Mouse (Mus musculus): ENCODE results near the gene Pard3b. TPM values are rescaled to one million over a fixed set of nuclear protein-coding genes. Genes with fewer than 3 reads are reported as not detected.

The Pard3b gene
- polyA plus RNA-seq, 1 experiment, result 0.12 TPM

DNA sequence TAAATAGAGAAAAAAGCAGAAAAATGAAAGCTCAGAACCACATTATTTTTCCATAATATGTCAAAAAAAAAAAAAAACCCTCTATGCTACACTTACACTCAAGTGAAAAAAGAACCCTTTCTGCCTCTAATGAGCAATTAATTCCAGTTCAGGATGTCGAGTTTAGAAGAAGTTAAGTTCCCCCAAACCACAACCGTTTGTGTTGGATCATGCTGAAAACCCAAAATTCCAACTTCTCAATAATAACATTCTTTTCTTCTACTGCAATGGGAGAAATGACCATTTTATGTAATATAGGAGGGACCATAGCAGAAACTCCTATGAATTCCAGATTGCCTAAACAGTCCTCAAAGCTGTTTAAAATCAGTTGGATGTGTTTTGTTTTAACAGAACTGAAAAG is 911.9 kb downstream of the Pard3b start:
- Histone ChIP-seq H3K4me3 (ENCODE audit: insufficient read depth, low read length) (no peak overlapping the region), H3K4me1 (ENCODE audit: control insufficient read depth, insufficient read depth, low read length) (peaks cover 2% of the 10 kb centered on the region; the same call in 1 of the 2 replicates), H3K27ac (ENCODE audit: insufficient read depth, low read depth, low read length) (no peak overlapping the region)
- TF ChIP-seq CTCF (IDR thresholded peaks at IDR 0.05; ENCODE audit: low read depth, low read length), result no peak
- TF ChIP-seq POLR2A (IDR thresholded peaks at IDR 0.05; ENCODE audit: borderline replicate concordance, low read depth, low read length), result no peak

DNA sequence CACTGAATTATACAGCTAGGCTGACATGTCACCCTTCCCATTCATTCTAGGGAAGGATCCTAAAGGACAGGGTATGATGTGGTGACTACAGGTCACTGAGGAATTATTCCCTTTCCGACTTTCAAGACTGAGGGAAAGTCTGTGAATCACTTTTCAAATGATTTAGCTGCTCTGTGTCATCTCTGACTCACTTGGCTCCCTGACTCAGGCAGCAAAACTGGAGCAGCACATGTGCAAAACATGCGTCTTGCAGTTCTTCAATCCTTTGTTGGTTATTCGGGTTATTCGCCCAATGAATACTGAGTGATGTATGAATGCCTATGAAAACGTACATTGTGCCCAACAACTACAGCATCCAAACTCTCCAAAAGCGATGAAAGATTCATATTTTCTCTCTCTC is 912.9 kb downstream of the Pard3b start:
- Histone ChIP-seq H3K4me3 (ENCODE audit: insufficient read depth, low read length) (no peak overlapping the region), H3K4me1 (ENCODE audit: control insufficient read depth, insufficient read depth, low read length) (peaks cover 2% of the 10 kb centered on the region; the same call in 1 of the 2 replicates), H3K27ac (ENCODE audit: insufficient read depth, low read depth, low read length) (no peak overlapping the region)
- TF ChIP-seq POLR2A (IDR thresholded peaks at IDR 0.05; ENCODE audit: borderline replicate concordance, low read depth, low read length), result no peak
- no peak for TF ChIP-seq CTCF (IDR thresholded peaks at IDR 0.05; ENCODE audit: low read depth, low read length)

DNA sequence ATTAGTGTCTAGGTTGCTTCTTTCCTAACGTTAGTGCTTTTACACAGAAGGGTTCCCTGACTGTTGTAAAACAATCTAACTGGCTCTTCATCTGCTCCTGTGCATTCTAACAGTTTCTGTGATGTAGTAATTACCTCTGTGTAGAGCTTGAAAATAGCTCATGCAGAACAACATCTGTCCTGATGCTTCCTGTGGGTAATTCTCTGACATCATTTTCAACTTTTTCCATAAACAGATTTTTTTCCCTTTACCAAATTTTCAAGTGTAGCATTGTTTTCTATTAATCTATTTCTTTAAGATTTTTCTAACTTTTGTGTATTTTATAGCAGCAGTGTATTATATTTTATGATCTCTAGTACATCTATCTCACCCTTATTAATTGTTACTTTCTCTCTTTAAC is 917.2 kb downstream of the Pard3b start:
- TF ChIP-seq CTCF (IDR thresholded peaks at IDR 0.05; ENCODE audit: low read depth, low read length) (no peak), POLR2A (IDR thresholded peaks at IDR 0.05; ENCODE audit: borderline replicate concordance, low read depth, low read length) (no peak)
- H3K4me3 ChIP-seq (ENCODE audit: insufficient read depth, low read length), result no peak overlapping the region
- H3K27ac ChIP-seq (ENCODE audit: insufficient read depth, low read depth, low read length), result no peak overlapping the region
- H3K4me1 ChIP-seq (ENCODE audit: control insufficient read depth, insufficient read depth, low read length), result no peaks in the 10 kb centered on the region; the same call in 1 of the 2 replicates

DNA sequence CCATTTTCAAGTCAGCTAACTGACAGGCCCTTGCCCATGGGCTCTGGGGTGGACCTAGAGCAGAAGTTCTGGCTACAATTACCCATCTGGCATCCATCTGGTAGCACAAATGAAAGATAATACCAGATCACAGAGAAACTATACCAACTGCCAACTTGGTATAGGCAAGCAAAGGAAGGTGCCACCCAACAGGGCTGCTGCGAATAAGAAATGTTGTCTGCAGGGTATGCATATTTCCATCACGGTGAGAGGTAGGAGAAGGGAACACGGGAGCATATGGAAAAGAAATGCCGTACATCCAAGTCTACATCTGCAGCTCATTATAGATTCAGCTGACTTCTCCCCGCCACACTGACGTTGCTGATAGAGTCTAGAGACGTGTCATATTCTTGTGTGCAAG is 924.4 kb downstream of the Pard3b start:
- TF ChIP-seq CTCF (IDR thresholded peaks at IDR 0.05; ENCODE audit: low read depth, low read length) (no peak), POLR2A (IDR thresholded peaks at IDR 0.05; ENCODE audit: borderline replicate concordance, low read depth, low read length) (no peak)
- Histone ChIP-seq H3K27ac (ENCODE audit: insufficient read depth, low read depth, low read length) (no peak overlapping the region), H3K4me1 (ENCODE audit: control insufficient read depth, insufficient read depth, low read length) (no peaks in the 10 kb centered on the region), H3K4me3 (ENCODE audit: insufficient read depth, low read length) (no peak overlapping the region)

DNA sequence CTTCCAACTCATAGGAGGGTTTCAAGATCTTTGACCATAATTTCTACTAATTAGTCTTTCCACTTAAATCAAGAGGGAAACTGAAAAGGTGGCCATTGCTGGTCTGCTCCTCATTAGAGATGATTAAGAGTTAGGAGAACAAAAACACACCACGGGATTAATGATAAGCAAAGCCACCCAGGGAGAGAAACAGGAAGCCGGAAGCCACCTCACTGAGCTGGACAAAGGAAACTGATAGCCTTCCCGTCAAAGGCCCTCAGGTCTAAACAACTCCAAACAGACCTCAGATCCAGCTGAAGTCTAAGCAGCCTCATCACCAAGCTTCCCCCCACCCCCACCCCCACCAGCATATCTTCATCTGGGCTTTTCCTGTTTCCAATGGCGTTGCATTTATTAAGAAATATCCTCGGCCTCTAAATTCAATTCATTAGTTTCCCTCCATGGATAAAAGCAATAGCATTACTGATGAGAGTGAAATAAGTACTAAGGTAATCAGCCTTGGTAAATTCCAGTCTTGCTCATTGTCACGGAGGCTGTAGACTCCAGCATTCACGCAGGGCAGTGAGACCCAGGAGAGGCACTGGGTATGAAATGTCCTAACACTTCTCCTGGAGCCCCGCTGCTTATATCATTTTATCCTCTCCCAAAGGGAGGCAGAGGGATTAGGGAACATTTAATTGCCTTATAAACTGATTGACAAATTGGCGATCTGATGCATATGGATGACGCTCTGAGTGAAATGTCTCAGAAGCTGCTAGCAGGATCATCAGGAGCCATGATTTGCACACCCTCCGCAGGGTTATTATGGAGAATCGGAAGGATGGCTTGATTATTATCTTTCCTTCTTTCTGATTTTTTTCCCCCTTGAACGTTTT is 925.9 kb downstream of the Pard3b start:
- Histone ChIP-seq H3K4me3 (ENCODE audit: insufficient read depth, low read length) (no peak overlapping the region), H3K27ac (ENCODE audit: insufficient read depth, low read depth, low read length) (no peak overlapping the region), H3K4me1 (ENCODE audit: control insufficient read depth, insufficient read depth, low read length) (no peaks in the 10 kb centered on the region)
- no peak for TF ChIP-seq CTCF (IDR thresholded peaks at IDR 0.05; ENCODE audit: low read depth, low read length)
- TF ChIP-seq POLR2A (IDR thresholded peaks at IDR 0.05; ENCODE audit: borderline replicate concordance, low read depth, low read length), result no peak

DNA sequence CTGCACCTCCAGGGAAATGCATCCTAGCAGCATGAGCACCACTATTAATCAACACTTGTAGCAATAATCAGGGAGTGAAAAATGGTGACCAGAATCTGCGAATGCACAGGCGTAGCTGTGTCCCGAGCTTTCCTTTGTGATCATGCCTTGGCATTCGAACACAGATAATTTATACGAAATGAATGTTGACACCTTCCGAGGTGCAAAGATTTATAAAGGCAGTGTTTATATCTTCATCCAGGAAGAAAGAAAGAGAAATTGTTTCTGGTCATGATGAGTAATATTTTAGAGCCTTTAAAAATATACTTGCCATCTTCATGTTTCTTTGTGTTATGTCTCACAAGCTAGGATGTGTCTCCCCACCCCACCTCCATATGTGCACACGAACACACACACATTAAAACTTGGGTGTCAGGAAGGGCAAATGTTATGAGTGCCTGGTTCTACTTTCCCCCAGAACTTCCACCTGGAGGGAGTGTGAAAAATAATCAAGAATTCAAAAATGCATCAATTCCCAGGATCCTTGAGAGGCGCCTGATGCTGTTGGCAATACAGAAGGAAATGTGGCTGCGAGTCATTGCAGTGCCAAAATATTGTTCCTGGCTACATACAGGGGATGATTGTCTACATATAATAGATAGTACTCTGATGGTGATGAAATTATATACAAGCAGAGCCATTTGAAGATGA is 926.6 kb downstream of the Pard3b start:
- TF ChIP-seq CTCF (IDR thresholded peaks at IDR 0.05; ENCODE audit: low read depth, low read length), result no peak
- TF ChIP-seq POLR2A (IDR thresholded peaks at IDR 0.05; ENCODE audit: borderline replicate concordance, low read depth, low read length), result no peak
- Histone ChIP-seq H3K27ac (ENCODE audit: insufficient read depth, low read depth, low read length) (no peak overlapping the region), H3K4me3 (ENCODE audit: insufficient read depth, low read length) (no peak overlapping the region)

DNA sequence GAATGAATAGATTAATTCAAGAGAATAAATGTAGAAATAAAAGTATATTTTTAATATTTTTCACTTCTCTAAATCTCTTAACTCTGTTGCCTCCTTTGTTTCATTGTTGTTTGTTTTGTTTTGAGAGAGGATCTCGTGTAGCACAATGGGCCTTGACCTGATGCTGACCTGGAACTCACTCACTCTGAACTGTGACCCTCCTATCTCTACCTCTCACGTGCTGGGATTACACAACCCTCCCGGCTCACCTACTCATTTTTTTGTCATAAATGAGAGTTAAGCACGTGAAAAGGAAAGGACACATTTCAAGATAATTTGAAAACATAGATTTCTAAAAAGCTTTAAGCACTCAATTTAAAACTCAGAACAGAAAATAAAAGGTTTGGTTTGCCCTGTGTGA is 928.0 kb downstream of the Pard3b start:
- Histone ChIP-seq H3K4me1 (ENCODE audit: control insufficient read depth, insufficient read depth, low read length) (no peaks in the 10 kb centered on the region), H3K27ac (ENCODE audit: insufficient read depth, low read depth, low read length) (no peak overlapping the region), H3K4me3 (ENCODE audit: insufficient read depth, low read length) (no peak overlapping the region)
- TF ChIP-seq CTCF (IDR thresholded peaks at IDR 0.05; ENCODE audit: low read depth, low read length) (no peak), POLR2A (IDR thresholded peaks at IDR 0.05; ENCODE audit: borderline replicate concordance, low read depth, low read length) (no peak)

More for the DNA sequence above, 926.6 kb downstream of the Pard3b start:
- H3K4me1 ChIP-seq (ENCODE audit: control insufficient read depth, insufficient read depth, low read length), result no peaks in the 10 kb centered on the region

DNA sequence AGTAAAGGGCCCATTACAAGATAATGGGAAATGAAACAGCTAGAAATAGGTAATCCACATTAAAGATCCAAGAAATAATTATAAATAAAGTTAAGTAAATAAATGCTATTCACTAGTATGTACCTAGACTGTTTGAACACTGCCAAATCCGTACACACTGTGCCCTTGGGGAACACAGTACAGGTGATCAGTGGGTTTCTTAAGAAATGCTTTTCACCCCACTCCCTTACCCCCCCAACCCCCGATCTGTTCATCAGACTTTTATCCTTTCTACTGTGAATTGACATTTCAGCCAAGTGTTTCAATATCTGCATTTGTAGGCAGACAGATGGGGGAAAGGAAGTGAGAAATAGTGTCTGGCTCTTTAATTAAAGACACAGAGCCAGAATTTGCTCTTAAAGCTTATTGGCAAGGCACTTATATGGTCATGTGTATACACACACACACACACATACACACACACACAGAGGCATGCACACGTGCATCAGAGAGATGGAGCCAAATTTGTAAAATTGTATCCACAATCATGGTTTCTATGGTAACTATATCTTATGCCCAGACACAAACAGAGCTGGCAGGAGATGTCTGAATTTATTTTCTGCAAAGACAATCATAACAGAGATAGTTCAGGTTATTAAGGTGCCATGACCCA is 938.4 kb downstream of the Pard3b start:
- TF ChIP-seq POLR2A (IDR thresholded peaks at IDR 0.05; ENCODE audit: borderline replicate concordance, low read depth, low read length) (no peak), CTCF (IDR thresholded peaks at IDR 0.05; ENCODE audit: low read depth, low read length) (no peak)
- Histone ChIP-seq H3K4me3 (ENCODE audit: insufficient read depth, low read length) (no peak overlapping the region), H3K27ac (ENCODE audit: insufficient read depth, low read depth, low read length) (no peak overlapping the region), H3K4me1 (ENCODE audit: control insufficient read depth, insufficient read depth, low read length) (no peaks in the 10 kb centered on the region)

DNA sequence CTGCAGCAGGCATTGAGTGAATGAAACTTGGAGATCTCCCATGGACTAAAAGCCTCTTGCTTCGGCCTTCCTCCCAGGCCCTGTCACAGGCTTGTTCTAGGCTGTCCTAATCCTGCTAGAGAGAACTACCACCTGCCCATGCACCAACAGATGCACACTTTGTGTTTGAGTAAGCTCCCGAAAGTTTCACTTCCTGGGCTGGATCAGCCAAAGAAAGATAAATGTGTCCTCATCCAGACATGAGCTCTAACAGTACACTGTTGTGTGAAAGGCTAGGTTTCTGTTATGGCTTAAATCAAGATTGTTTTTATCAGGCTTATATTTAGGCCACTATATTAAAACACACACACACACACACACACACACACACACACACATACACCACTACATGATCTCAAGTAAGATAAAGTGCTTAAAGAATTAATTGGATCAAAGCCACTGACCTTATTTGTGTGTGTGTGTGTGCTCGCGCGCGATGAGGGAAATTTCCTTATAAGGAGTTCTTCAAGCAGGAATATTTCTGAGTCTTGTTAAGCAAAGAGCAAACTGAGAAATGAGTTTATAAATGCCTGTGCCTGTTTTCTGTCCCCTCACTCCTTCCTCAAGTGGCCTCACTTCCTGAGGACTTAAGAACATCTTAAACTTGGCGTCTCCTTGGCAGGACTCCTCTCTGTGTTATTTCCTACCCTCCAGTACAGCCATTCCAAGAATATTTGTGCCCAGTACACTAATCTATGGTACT is 940.6 kb downstream of the Pard3b start:
- Histone ChIP-seq H3K4me1 (ENCODE audit: control insufficient read depth, insufficient read depth, low read length) (no peaks in the 10 kb centered on the region), H3K4me3 (ENCODE audit: insufficient read depth, low read length) (no peak overlapping the region), H3K27ac (ENCODE audit: insufficient read depth, low read depth, low read length) (no peak overlapping the region)
- TF ChIP-seq POLR2A (IDR thresholded peaks at IDR 0.05; ENCODE audit: borderline replicate concordance, low read depth, low read length), result no peak
- TF ChIP-seq CTCF (IDR thresholded peaks at IDR 0.05; ENCODE audit: low read depth, low read length), result no peak

Measured in bone marrow macrophage, adult 2 months (primary cell).